Mouse (Mus musculus) heart, postnatal 0 days (tissue): ENCODE data around the gene Scd4. TPM values are rescaled to one million over a fixed set of nuclear protein-coding genes. Genes with fewer than 3 reads are reported as not detected.

ENCODE experiments used
- ATAC-seq: fragments of 200-750 bp; cut with Nextera tagmentation; 2 replicates; pipeline ENCODE4 v1.8.0; 2017; ENCODE audit warnings: low read depth, moderate number of reproducible peaks, moderate library complexity; ENCODE audit not compliant: insufficient read depth
- DNase-seq: peaks from one replicate; pipeline ENCODE4 v3.0.0-alpha.2; 2016; ENCODE audit warnings: low spot score
- H3K27ac ChIP-seq: fragments of 300-500 bp; sonication (generic); 2 replicates; pipeline ENCODE4 v1.5.1; 2014; ENCODE audit warnings: low read depth, mild to moderate bottlenecking
- H3K27me3 ChIP-seq: fragments of 300-500 bp; sonication (generic); 2 replicates; pipeline ENCODE4 v1.6.1; 2014; ENCODE audit warnings: low read length, mixed read lengths; ENCODE audit not compliant: control insufficient read depth, insufficient read depth
- H3K36me3 ChIP-seq: fragments of 300-500 bp; sonication (generic); replicated peaks from 2 replicates; pipeline ENCODE4 v1.6.1; 2014; ENCODE audit warnings: low read length, mixed read lengths; ENCODE audit not compliant: control insufficient read depth, insufficient read depth
- H3K4me1 ChIP-seq: fragments of 300-500 bp; sonication (generic); 2 replicates; pipeline ENCODE4 v1.6.1; 2014; ENCODE audit warnings: antibody characterized with exemption; ENCODE audit not compliant: control insufficient read depth, insufficient read depth
- H3K4me2 ChIP-seq: fragments of 300-500 bp; sonication (generic); 2 replicates; pipeline ENCODE4 v1.6.1; 2014; ENCODE audit warnings: low read depth, mild to moderate bottlenecking, low read length, moderate library complexity
- H3K4me3 ChIP-seq: fragments of 300-500 bp; sonication (generic); 2 replicates; pipeline ENCODE4 v1.5.1; 2014; ENCODE audit warnings: low read depth, low read length
- H3K9ac ChIP-seq: fragments of 300-500 bp; sonication (generic); replicated peaks from 2 replicates; pipeline ENCODE4 v1.6.1; 2014; ENCODE audit warnings: low read depth, low read length, mixed read lengths
- H3K9me3 ChIP-seq: fragments of 300-500 bp; sonication (generic); replicated peaks from 2 replicates; pipeline ENCODE4 v1.6.1; 2016; ENCODE audit warnings: low read length; ENCODE audit not compliant: control insufficient read depth
- CTCF ChIP-seq: IDR thresholded peaks from 2 replicates; pipeline ENCODE4 v1.5.1; 2016; ENCODE audit warnings: antibody characterized with exemption, control low read depth, low read depth
- EP300 ChIP-seq: IDR thresholded peaks from 2 replicates; pipeline ENCODE4 v1.6.1; 2016; ENCODE audit warnings: antibody characterized with exemption, low read depth
- WGBS: fragments of 180-500 bp; shearing (Covaris S2); extraction: QIAGEN DNeasy Blood & Tissue Kit; methylation state at CpG from one replicate; pipeline ENCODE4 v1.1.7; 2014; 5-methylcytosine and 5-hydroxymethylcytosine counted together
- microRNA-seq: library from miRNA; unstranded; fragments of <30 nt; microRNA quantifications from one replicate; pipeline ENCODE4, GENCODE M21; 2016
- polyA plus RNA-seq: library from polyadenylated mRNA; unstranded; fragments of >200 nt; fragmentation: Nextera tagmentation; extraction: Ambion mirVana; gene quantifications from 2 replicates; pipeline ENCODE4 v1.2.1, GENCODE M21; 2015
- total RNA-seq: library from RNA; depleted of rRNA; stranded (reverse); fragments of >200 nt; gene quantifications from 2 replicates; pipeline ENCODE4 v1.2.3, GENCODE M21; 2014; ENCODE audit warnings: low replicate concordance; rRNA removed

Scd4 gene
- total and polyA plus RNA-seq, 2 experiments from 2014 or later: 37.4 to 38.2 TPM

DNA sequence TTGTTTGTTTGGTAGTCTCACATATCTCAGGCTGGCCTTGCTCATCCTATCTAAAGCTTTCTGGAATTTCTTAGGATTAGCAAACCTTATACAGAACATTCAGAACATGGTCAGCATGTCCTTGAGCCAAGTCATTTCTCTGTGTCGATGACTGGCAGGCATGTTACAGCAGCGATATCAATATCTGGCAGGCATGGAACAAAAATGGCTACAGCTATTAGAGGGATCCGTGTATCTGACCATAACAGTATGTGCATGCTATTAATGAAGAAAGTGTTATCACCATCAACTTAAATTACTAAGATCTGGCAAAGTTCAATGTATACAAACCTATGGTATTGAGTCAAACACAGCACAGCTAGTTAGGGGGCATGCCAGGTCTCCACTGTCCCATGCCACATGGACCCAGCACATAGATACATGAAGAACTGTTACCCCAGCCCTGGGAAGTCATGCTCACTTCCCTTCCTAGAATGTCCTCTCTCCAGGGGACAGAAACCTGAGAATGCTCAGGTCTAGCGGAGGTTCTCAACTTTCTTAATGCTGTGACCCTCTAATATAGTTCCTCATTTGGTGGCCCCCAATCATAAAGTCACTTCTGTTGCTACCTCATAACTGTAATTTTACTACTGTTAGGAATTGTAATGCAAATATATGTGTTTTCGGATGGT lies 59.6 kb downstream of the Scd4 start:
- WGBS: 67% methylated on average over 5 of the region's 5 CpGs
- TF ChIP-seq EP300: no peak
- no peak for TF ChIP-seq CTCF
- H3K27ac ChIP-seq: no peak overlapping the region
- no peak overlapping the region for H3K4me2 ChIP-seq
- H3K4me1 ChIP-seq: peaks cover 15% of the 10 kb centered on the region
- no peaks in the 10 kb centered on the region for H3K9me3 ChIP-seq
- H3K4me3 ChIP-seq: no peak overlapping the region
- no peaks in the 10 kb centered on the region for H3K36me3 ChIP-seq
- no peak for ATAC-seq
- no peak for DNase-seq
- H3K9ac ChIP-seq: no peak overlapping the region
- H3K27me3 ChIP-seq: no peaks in the 10 kb centered on the region

- 51% methylated on average over 5 of the region's 5 CpGs for WGBS
- Histone ChIP-seq H3K9ac (no peak overlapping the region), H3K4me2 (no peak overlapping the region), H3K4me1 (peaks cover 5% of the 10 kb centered on the region; the same call in 1 of the 2 replicates), H3K4me3 (no peak overlapping the region), H3K9me3 (no peaks in the 10 kb centered on the region), H3K27me3 (no peaks in the 10 kb centered on the region), H3K36me3 (no peaks in the 10 kb centered on the region), H3K27ac (no peak overlapping the region)
- no peak for DNase-seq
- no peak for ATAC-seq
- no peak for TF ChIP-seq EP300
- no peak for TF ChIP-seq CTCF
Observed at GRCm38 (mm10) chr19:44393962-44394422, 61.1 kb downstream of the Scd4 start.

GRCm38 (mm10) chr19:44394972-44395371 lies 62.1 kb downstream of the Scd4 start:
- TF ChIP-seq EP300: no peak
- Histone ChIP-seq H3K4me3 (no peak overlapping the region), H3K9me3 (no peaks in the 10 kb centered on the region), H3K4me2 (no peak overlapping the region), H3K9ac (no peak overlapping the region), H3K4me1 (no peaks in the 10 kb centered on the region), H3K36me3 (no peaks in the 10 kb centered on the region), H3K27ac (no peak overlapping the region), H3K27me3 (no peaks in the 10 kb centered on the region)
- no peak for ATAC-seq
- no peak for DNase-seq
- 61% methylated on average over 7 of the region's 7 CpGs for WGBS

Small RNAs within 50 kb of the gene (microRNA-seq; reads per million reads assigned to microRNA genes)
- 1.1 reads per million for gene Mir5114

Other genes with a start within 250 kb of the Scd4 start
- gene Chuk, start 225.6 kb upstream of the Scd4 start, total RNA-seq: 14.7 and 47.1 TPM in 2 replicates
- gene Chuk, start 225.6 kb upstream of the Scd4 start, polyA plus RNA-seq: 19.3 TPM in 2 replicates
- 12.5 and 16.0 TPM in 2 replicates for gene Cwf19l1, start 197.2 kb upstream of the Scd4 start, total RNA-seq
- gene Cwf19l1, start 197.2 kb upstream of the Scd4 start, polyA plus RNA-seq: 9.8 and 10.7 TPM in 2 replicates
- gene Bloc1s2, start 186.6 kb upstream of the Scd4 start, total RNA-seq: 3.8 and 8.2 TPM in 2 replicates
- 43.4 and 49.7 TPM in 2 replicates for gene Bloc1s2, start 186.6 kb upstream of the Scd4 start, polyA plus RNA-seq
- not detected in 2 replicates for gene Pkd2l1, start 140.7 kb upstream of the Scd4 start, total RNA-seq
- not detected in 2 replicates for gene Pkd2l1, start 140.7 kb upstream of the Scd4 start, polyA plus RNA-seq
- gene Scd3, start 129.8 kb upstream of the Scd4 start, total RNA-seq: not detected in 2 replicates
- 0.14 TPM in 1 of 2 replicates, not detected in the other for gene Scd3, start 129.8 kb upstream of the Scd4 start, polyA plus RNA-seq
- 307 and 374 TPM in 2 replicates for gene Scd2, start 39.4 kb upstream of the Scd4 start, total RNA-seq
- 47.5 and 61.2 TPM in 2 replicates for gene Scd2, start 39.4 kb upstream of the Scd4 start, polyA plus RNA-seq
- gene Scd1, start 74.8 kb downstream of the Scd4 start, total RNA-seq: 6.2 and 9.8 TPM in 2 replicates
- gene Scd1, start 74.8 kb downstream of the Scd4 start, polyA plus RNA-seq: 0.66 and 1.2 TPM in 2 replicates
- gene Wnt8b, start 160.4 kb downstream of the Scd4 start, total RNA-seq: 0.27 TPM in 1 of 2 replicates, not detected in the other
- gene Wnt8b, start 160.4 kb downstream of the Scd4 start, polyA plus RNA-seq: not detected in 2 replicates
- 4.2 and 5.5 TPM in 2 replicates for gene Sec31b, start 212.8 kb downstream of the Scd4 start, total RNA-seq
- gene Sec31b, start 212.8 kb downstream of the Scd4 start, polyA plus RNA-seq: 1.6 and 1.8 TPM in 2 replicates
- not detected in 2 replicates for gene Gm20538, start 219.7 kb downstream of the Scd4 start, total RNA-seq
- not detected in 2 replicates for gene Gm20538, start 219.7 kb downstream of the Scd4 start, polyA plus RNA-seq
- 1,695 and 1,852 TPM in 2 replicates for gene Ndufb8, start 222.3 kb downstream of the Scd4 start, total RNA-seq
- gene Ndufb8, start 222.3 kb downstream of the Scd4 start, polyA plus RNA-seq: 2,183 and 2,286 TPM in 2 replicates
- 10.5 and 16.9 TPM in 2 replicates for gene Hif1an, start 229.8 kb downstream of the Scd4 start, total RNA-seq
- gene Hif1an, start 229.8 kb downstream of the Scd4 start, polyA plus RNA-seq: 14.4 and 15.9 TPM in 2 replicates